Mouse (Mus musculus): ENCODE measurements at regions not wholly inside any gene's neighbourhood (a gene's known extent, or its start where the extent isn't known, plus 50 kb on each side); places are given as distances from the start of the nearest gene placed in this dataset.

DNA sequence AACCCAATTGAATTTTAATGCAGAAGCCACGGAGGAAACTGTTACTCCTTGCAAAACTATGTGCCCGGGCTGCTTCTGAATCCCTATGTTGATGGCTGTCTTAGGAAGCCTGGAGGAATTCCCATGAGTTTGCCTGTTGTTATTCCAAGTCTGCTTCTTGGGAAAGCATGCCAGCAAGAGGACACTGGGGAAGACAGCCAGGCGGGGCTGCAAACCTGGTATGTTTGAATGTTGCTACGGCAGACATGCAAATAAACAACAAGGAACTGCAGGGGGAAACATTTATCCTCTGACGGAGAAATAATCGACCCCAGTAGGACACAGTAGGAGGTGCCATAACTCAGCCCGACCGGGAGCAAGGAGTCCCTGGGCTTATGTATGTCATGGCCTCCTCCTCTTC lies 168.0 kb downstream of the Gm11077 start:
- intact Hi-C loops (cut with DNase I): no loop called here
- no peak for DNase-seq (ENCODE audit: low spot score in 2 of 2)

GRCm38 (mm10) chr6:140924319-140924981 lies 195.4 kb downstream of the Gm11077 start:
- DNase-seq (ENCODE audit: low spot score in 2 of 2): peak; percentile 25 to 53
- intact Hi-C loops (cut with DNase I): loop anchor here (2.0 to 10.0 kb wide), 2 partner anchors 330 to 522 kb away; no protein-coding TSS in a partner anchor

GRCm38 (mm10) chr6:140927616-140928015 lies 198.5 kb downstream of the Gm11077 start:
- intact Hi-C loops (cut with DNase I): loop anchor here (10.0 kb wide), 1 partner anchor 327 kb away; no protein-coding TSS in a partner anchor
- DNase-seq (ENCODE audit: low spot score in 2 of 2): no peak

DNA sequence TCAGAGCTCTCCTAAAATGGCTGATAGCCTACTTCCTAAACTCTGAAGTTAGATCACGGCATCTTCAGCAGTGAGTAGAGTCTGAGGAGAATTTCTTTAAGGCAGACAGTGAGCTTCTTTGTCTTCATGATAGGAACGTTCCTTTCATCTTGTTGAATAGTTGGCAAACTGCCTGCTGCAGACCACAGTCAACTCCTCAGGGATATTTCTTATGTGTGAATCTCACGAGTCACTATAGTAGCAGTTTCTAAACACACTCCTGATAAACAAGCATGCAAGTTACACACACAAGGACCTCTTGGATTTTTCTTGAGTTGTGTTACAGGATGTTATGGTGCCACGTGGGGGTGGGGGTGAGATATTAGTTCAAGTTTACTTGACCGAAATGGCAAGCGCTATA lies 205.2 kb downstream of the Gm11077 start:
- intact Hi-C loops (cut with DNase I): no loop called here
- DNase-seq (ENCODE audit: low spot score in 2 of 2): no peak

DNA sequence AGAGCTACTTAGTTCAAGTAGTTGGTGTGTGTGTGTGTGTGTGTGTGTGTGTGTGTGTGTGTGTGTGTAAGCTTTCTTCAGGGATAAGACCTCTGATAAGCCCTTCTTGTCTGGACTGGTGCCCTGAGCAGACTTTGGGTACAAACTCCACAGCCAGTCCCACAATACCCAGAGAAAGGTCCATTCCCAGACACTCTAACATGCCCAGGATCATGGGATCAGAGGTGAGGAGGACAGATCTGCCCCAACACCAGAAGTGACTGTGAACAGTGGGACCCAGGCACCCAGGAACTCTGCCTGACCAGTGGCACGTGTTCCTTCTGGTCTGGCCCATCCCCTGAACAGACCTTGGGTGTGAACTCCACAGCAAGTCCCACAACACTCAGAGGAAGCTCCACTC lies 208.9 kb downstream of the Gm11077 start:
- DNase-seq (ENCODE audit: low spot score in 2 of 2): no peak
- intact Hi-C loops (cut with DNase I): no loop called here

GRCm38 (mm10) chr6:140946720-140947119 lies 217.6 kb downstream of the Gm11077 start:
- intact Hi-C loops (cut with DNase I): loop anchor here (10.0 kb wide), 1 partner anchor 138 kb away; no protein-coding TSS in a partner anchor
- DNase-seq (ENCODE audit: low spot score in 2 of 2): peak in 1 of 2 experiments; percentile 18

DNA sequence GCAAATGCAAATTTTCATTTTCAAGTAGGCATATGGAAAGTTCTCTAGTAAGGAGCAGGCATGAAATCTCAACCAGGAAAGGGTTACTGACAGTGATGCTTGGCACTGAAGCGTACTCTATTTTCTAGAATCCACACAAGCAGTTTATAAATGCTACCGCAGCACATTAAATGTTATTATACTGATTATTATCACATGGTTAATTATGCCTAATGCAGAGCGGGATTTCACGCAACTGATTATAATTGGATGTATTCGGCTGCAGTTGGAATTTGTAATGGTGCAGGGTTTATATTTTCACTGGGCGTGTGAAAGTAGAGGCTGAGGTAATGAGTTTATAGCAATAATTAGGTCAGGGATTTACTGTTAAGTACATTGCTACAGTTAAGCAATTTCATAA lies 221.4 kb downstream of the Gm11077 start:
- intact Hi-C loops (cut with DNase I): no loop called here
- no peak for DNase-seq (ENCODE audit: low spot score in 2 of 2)

DNA sequence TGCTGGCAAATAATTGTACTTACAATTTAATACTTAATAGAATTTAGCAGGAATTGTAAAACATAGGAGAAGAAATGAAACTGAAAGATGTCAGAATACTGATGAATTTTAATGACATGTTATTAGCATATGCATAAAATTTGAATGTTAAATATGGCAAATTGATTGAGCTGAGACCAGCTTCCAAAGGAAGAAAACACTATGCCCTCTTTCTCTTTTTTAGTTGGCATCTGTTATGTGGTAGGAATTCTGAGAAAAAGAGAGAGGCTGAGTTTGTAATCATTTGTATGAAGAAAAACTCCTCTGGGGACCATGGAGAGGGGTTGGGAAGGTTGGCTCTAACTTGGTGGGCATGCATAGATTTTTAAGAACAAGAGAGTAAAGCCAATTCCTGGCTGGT lies 224.2 kb downstream of the Gm11077 start:
- intact Hi-C loops (cut with DNase I): no loop called here
- DNase-seq (ENCODE audit: low spot score in 2 of 2): no peak

DNA sequence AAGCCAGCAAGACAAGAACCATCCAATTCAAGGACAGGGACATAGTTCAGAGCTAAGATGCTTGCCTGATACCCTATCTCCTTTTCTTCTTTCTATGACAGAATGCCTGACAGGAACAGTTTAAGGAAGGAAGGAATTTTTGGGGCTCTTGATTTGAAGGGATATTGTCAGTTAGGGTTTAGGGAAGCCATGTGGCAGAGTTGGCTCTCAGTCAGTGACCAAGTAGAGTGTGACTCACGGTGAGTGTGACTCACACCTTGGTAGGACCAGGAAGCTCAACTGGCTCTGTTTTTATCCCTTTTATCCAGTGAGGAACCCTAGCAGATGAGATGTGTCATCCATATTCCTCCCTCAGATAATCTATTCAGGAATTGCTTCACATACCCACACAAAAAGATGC lies 224.6 kb downstream of the Gm11077 start:
- no peak for DNase-seq (ENCODE audit: low spot score in 2 of 2)
- intact Hi-C loops (cut with DNase I): no loop called here

DNA sequence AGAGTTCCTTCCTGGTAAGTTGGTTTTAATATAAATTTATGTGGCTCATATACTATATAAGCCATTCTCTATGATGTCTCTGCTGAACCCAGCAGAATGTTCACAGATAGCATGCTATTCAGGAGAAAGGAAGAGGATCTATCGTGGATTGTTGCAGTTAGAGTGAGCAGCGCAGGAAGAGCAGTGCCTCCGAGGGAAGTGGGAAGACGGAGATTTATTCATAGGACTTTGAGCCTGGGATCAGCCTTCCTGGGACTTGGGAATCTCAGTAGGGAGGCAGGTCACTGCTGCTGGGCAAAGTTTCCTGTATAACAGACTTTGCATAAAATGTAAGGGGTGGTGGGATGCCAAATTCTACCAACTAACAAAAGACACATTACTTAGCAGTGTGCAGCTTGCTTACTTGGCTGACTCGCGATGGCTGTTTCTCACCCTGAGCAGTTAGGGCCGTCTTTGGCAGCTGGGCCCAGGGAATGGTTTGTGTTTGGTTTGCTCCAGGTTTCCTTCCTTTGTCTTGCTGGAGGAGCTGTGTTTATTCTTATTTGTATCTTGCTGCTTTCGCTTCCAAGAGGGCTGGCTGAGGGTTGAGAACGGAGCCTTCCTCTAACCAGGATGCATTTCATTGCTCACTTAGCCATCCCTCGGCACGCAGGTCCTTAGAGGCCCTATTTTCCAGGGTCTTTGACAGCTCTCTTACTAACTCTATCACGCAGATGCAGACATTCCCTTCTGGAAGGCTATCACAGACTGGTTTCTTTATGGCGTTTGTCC lies 226.9 kb downstream of the Gm11077 start:
- intact Hi-C loops (cut with DNase I): no loop called here
- DNase-seq (ENCODE audit: low spot score in 2 of 2): no peak

DNA sequence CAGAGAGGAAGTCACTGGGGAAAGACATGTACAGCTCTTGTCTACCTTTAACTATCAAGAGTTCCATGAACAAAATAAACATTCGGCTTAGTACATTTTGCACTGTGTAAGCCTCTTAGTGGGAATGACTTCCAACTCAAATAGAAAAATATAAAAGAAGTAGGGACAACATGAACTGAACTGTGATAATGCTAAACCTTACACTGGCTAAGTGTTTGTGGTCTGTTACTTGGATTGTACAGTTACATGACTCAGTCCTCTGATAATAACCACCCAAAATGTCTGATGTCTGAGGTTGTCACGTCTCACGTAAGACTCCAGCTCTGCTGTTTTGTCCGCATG lies 227.4 kb downstream of the Gm11077 start:
- intact Hi-C loops (cut with DNase I): no loop called here
- no peak for DNase-seq (ENCODE audit: low spot score in 2 of 2)

DNA sequence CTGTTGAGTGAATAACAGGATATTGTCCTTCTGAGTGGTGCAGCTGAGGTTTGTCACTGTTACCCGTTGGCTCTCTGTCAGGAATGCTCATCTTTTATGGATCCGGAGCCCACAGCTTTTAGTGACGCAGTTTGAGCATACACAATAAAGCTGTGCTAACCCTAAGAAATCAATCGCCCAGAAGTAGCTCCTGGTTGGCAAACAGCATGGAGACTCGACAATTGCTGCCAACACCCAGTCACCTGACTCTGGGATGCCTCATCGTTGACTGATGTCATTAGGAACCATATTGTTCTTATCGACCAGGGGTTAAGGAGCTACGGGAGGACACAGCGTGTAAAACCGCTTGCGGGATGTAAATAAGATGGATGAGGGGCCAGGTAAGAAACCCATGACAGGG lies 232.9 kb downstream of the Gm11077 start:
- intact Hi-C loops (cut with DNase I): no loop called here
- DNase-seq (ENCODE audit: low spot score in 2 of 2): no peak

GRCm38 (mm10) chr6:140962563-140962962 lies 233.5 kb downstream of the Gm11077 start:
- intact Hi-C loops (cut with DNase I): no loop called here
- DNase-seq (ENCODE audit: low spot score in 2 of 2): no peak

DNA sequence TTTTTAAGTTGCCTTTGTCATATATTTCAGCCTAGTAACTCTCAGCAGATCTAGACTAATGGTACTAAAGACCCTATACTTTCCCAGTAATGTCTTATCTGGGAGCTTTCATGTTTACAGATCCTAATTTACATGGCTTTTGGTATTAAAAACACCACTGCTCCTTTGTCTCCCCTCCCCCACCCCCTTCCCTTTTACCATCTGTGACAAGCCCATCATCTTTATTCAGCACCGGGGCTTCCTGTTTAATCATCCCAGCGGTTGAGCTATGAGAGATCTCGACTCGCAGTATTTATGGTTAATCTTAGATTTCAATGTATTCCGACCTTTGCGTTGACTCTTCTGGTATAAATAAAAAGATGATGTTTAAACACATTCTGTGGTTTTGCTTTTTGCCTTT lies 244.6 kb downstream of the Gm11077 start:
- intact Hi-C loops (cut with DNase I): no loop called here
- no peak for DNase-seq (ENCODE audit: low spot score in 2 of 2)

DNA sequence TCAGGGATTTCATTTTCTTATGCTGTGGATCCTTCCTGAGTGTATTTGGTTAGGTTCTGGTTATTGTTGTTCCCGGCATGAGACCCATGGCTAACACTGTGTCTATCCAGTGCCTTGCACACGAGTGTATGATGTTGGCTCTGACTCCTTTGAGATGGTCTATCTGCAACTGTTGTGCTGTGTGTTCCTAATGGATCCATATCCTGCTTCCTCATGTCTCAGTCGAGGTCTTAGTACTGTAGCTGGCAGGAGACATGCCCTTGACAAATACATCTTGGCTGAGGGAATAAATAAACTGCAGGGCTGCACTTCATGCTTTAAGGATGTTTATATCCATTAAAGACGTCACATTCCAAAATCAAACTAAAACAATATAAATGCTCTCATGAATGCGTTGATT lies 247.9 kb downstream of the Gm11077 start:
- no peak for DNase-seq (ENCODE audit: low spot score in 2 of 2)
- intact Hi-C loops (cut with DNase I): no loop called here

DNA sequence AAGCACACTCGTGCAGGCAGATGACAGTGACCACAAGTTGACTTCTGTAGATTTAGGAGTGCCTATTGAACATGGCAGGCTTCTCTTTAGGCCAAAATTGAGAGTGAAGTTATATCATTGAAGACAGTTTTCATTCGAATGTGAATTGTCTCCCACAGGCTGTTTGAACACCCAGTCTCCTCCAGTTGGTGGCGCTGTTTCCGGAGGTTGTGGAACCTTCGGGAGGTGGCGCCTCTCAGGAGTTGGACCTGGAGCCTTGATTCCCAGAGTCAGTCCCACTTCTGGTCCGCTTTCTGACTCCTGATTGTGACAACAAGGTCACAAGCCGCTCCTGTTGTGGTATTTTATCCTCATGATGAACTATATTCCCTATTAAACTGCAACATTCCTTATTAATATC lies 254.5 kb downstream of the Gm11077 start:
- DNase-seq (ENCODE audit: low spot score in 2 of 2): no peak
- intact Hi-C loops (cut with DNase I): no loop called here

DNA sequence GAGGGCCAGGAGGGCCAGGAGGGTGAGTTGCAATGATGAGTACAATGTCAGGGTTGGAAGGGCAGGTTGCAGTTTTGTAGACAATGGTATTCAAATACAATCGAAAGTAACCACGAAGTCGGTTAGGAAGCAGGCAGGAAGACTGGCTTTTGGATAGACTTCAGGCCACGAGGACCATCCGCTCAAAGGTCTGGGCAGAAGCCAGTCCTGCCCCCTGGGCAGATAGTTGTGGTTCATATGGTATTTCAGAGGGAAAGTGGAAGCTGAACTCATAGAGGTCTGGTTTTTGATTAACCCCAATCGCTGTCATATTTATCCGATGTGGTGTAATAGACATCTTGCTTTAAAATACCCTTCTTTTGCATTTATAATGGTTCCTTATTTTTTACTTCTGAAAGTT lies 255.2 kb downstream of the Gm11077 start:
- no peak for DNase-seq (ENCODE audit: low spot score in 2 of 2)
- intact Hi-C loops (cut with DNase I): no loop called here

DNA sequence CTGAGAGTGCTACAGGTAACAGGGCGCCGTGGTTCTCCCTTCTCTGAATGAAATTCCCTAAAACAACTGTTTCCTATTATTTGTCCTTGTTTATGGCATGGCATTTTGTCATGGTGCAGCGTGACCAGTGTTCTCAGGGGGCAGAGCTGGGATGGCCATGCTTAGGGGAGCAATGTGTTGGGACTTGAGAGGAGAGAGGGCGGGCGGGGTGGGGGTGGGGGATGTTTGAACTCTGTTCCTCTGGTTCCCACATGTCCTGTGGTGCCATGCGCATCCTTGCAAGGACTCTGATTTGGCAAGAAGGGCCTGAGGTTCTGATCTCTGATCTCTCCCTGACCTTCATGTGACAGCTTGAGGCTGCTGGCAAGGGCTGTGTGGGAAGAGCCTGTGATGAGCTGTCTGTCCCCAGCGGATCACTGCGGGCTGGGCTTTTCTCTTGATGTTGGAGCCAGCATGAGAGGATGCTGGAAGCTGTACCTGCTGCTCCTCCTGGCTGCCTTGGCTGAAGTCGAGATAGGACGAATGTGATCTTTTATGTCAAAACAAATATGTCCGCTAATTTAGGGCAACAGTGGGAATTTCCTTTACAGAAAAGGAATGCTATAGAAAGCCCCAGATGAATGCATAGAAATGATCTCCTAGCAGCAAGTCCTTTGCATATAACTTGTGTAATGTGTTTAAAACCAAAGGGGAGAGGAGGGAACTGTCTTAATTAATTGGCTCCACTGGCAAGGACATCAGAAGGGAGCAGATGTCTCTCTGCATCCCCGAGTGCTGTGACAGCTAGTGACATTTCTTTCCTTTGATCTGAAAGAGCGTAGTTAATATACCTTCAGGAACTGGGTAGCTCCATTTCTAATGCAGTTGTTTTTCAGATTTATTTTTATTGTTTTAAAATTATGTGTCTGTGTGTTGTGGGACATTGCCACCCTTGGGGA lies 255.2 kb upstream of the Pde3a start:
- intact Hi-C loops (cut with DNase I): no loop called here
- DNase-seq (ENCODE audit: low spot score in 2 of 2): no peak

- intact Hi-C loops (cut with DNase I): no loop called here
- no peak for DNase-seq (ENCODE audit: low spot score in 2 of 2)
These were observed 253.5 kb upstream of the Pde3a start for GRCm38 (mm10) chr6:140995340-140996135.
